In the genomic region with DNA sequence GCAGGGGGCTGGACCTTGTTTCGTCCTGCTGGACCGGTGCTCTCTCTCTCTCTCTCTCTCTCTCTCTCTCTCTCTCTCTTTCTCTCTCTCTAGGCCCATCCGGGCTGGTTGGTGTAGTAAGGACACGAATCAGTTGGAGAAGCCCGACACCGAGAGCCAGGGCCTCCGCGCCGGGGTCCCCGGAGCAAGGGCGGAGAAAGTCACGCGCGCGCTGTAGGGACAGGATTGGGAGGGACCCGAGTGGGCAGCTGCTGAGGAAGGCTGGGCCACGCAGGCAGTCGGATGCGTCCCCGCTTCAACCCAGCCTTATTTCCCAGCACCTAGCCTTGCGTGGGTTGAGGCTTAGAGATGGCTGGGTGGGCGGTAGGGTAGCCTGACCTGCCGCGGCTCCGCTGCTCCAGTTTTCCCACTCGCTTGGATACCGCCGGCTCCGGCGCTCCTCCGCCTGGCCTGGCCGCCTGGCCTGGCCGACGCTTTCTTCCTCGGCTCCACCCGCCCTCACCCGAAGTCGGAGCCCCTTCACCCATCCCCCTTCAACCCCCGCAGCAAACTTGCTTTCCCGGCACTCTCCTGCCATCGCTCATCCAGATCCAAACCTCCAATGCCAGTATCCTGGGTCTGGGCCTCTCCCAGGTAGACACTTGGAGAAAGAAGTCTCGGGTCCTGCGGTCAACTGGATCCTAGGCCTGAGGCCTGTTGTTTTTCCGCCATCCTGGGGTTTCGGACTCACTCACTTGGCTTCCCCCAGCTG, we compare ENCODE assay signal across 10 mouse cellular contexts. TPM values are rescaled to one million over a fixed set of nuclear protein-coding genes. Genes with fewer than 3 reads are reported as not detected.
DNase-seq lines count a peak whose midpoint lies in the region; ATAC-seq and TF ChIP-seq lines count a peak whose summit lies in the region.
"Had no signal": no experiment of that assay in that cellular context is flagged by ENCODE, and none has a peak within 500 bp of the region (broad histone marks: within the 10 kb centered on the region; RNA-seq: fewer than 3 reads in every experiment).

No protein-coding gene starts in this region.

- H3K27ac ChIP-seq in lung, embryonic 14.5 days (ENCODE audit: low read depth): no peak overlapping the region
- no peak overlapping the region for H3K27ac ChIP-seq in embryonic facial prominence, embryonic 15.5 days (replicated peaks)
- no peak overlapping the region for H3K27ac ChIP-seq in limb, embryonic 11.5 days (replicated peaks; ENCODE audit: low read depth, low read length)
- no peak overlapping the region for H3K27ac ChIP-seq in stomach, embryonic 15.5 days

- peaks cover 99% of the 10 kb centered on the region for H3K27me3 ChIP-seq in lung, embryonic 14.5 days (ENCODE audit: insufficient read depth, low read length)
- peaks cover 96% of the 10 kb centered on the region for H3K27me3 ChIP-seq in embryonic facial prominence, embryonic 15.5 days
- H3K27me3 ChIP-seq in limb, embryonic 11.5 days (ENCODE audit: control insufficient read depth, insufficient read depth, low read length): peaks cover 90% of the 10 kb centered on the region
- H3K27me3 ChIP-seq in stomach, embryonic 15.5 days (replicated peaks): peaks cover 98% of the 10 kb centered on the region

- TF ChIP-seq CTCF in lung, embryonic 14.5 days (IDR thresholded peaks at IDR 0.05; ENCODE audit: low read depth): no peak

- DNase-seq in lung, embryonic 14.5 days: no peak
- no peak for DNase-seq in lung, postnatal 4 days
- DNase-seq in limb, embryonic 11.5 days (ENCODE audit: low spot score): peak; percentile 52
- no peak for DNase-seq in right cerebral cortex, postnatal 10 days (ENCODE audit: low spot score in 2 of 2)
- DNase-seq in layer of hippocampus, adult 8-10 months (ENCODE audit: low spot score in 2 of 2): no peak
- DNase-seq: right cerebral cortex, postnatal 4 days had no signal

- H3K4me2 ChIP-seq in lung, embryonic 14.5 days: peak overlapping the region; percentile 70
- peak overlapping the region; percentile 77 for H3K4me2 ChIP-seq in embryonic facial prominence, embryonic 15.5 days (replicated peaks)
- H3K4me2 ChIP-seq in limb, embryonic 11.5 days (ENCODE audit: low read depth, severe bottlenecking): peak overlapping the region; percentile 81
- peak overlapping the region; percentile 82 for H3K4me2 ChIP-seq in stomach, embryonic 15.5 days

- no peaks in the 10 kb centered on the region for H3K9me3 ChIP-seq in lung, embryonic 14.5 days (ENCODE audit: low read depth, low read length)
- H3K9me3 ChIP-seq in embryonic facial prominence, embryonic 15.5 days (replicated peaks): no peaks in the 10 kb centered on the region
- H3K9me3 ChIP-seq in limb, embryonic 11.5 days (ENCODE audit: control insufficient read depth, low read length): no peaks in the 10 kb centered on the region
- H3K9me3 ChIP-seq in stomach, embryonic 15.5 days: no peaks in the 10 kb centered on the region

- H3K4me1 ChIP-seq in lung, embryonic 14.5 days (ENCODE audit: insufficient read depth): no peaks in the 10 kb centered on the region
- peaks cover 35% of the 10 kb centered on the region for H3K4me1 ChIP-seq in embryonic facial prominence, embryonic 15.5 days
- H3K4me1 ChIP-seq in limb, embryonic 11.5 days (ENCODE audit: control insufficient read depth, insufficient read depth, low read length): peaks cover 14% of the 10 kb centered on the region
- H3K4me1 ChIP-seq in stomach, embryonic 15.5 days: peaks cover 22% of the 10 kb centered on the region

- H3K9ac ChIP-seq in lung, embryonic 14.5 days: no peak overlapping the region
- no peak overlapping the region for H3K9ac ChIP-seq in embryonic facial prominence, embryonic 15.5 days
- peak overlapping the region; percentile 22; the same call in 1 of the 2 replicates for H3K9ac ChIP-seq in limb, embryonic 11.5 days (ENCODE audit: low read length)
- H3K9ac ChIP-seq in stomach, embryonic 15.5 days: no peak overlapping the region

- no peak; the same call in 1 of the 2 replicates for ATAC-seq in lung, embryonic 14.5 days (ENCODE audit: insufficient read depth)
- ATAC-seq in embryonic facial prominence, embryonic 15.5 days (ENCODE audit: insufficient number of reproducible peaks, low FRiP score, low TSS enrichment, low read depth): no peak
- ATAC-seq in limb, embryonic 11.5 days (ENCODE audit: insufficient number of reproducible peaks, low FRiP score, low TSS enrichment, low read depth): no peak
- no peak for ATAC-seq in stomach, embryonic 15.5 days (ENCODE audit: insufficient read depth, low FRiP score, low read depth)
- ATAC-seq in CD4-positive, CD25-positive, alpha-beta regulatory T cell, adult 4 months: no peak

- 2% methylated on average over 45 of the region's 45 CpGs for WGBS in lung, embryonic 14.5 days
- 3% methylated on average over 44 of the region's 45 CpGs for WGBS in embryonic facial prominence, embryonic 15.5 days
- WGBS in limb, embryonic 11.5 days: 1% methylated on average over 45 of the region's 45 CpGs
- 4% methylated on average over 44 of the region's 45 CpGs for WGBS in stomach, embryonic 15.5 days

- peak overlapping the region; percentile 40 for H3K4me3 ChIP-seq in lung, embryonic 14.5 days (ENCODE audit: low read depth, low read length)
- H3K4me3 ChIP-seq in embryonic facial prominence, embryonic 15.5 days (replicated peaks): peak overlapping the region; percentile 45
- peak overlapping the region; percentile 43 for H3K4me3 ChIP-seq in limb, embryonic 11.5 days (ENCODE audit: low read depth, low read length)
- H3K4me3 ChIP-seq in stomach, embryonic 15.5 days (replicated peaks): peak overlapping the region; percentile 41

- H3K36me3 ChIP-seq in lung, embryonic 14.5 days (ENCODE audit: insufficient read depth): no peaks in the 10 kb centered on the region
- H3K36me3 ChIP-seq in embryonic facial prominence, embryonic 15.5 days: no peaks in the 10 kb centered on the region
- no peaks in the 10 kb centered on the region for H3K36me3 ChIP-seq in limb, embryonic 11.5 days (ENCODE audit: control insufficient read depth, insufficient read depth, low read length)
- H3K36me3 ChIP-seq in stomach, embryonic 15.5 days: no peaks in the 10 kb centered on the region

RNA-seq across cellular contexts. Expression of gene Vax2, which starts 0.8 kb away (rescaled TPM):
- not detected in 2 replicates for polyA plus RNA-seq in lung, embryonic 14.5 days (2014; fragmentation: Nextera tagmentation; extraction: Ambion mirVana)
- 0.17 and 0.49 TPM in 2 replicates for polyA plus RNA-seq in embryonic facial prominence, embryonic 15.5 days (2015; fragmentation: Nextera tagmentation; extraction: Ambion mirVana)
- polyA plus RNA-seq in limb, embryonic 11.5 days (2014; fragmentation: Nextera tagmentation; extraction: Ambion mirVana): 1.5 and 2.7 TPM in 2 replicates
- not detected in 2 replicates for polyA plus RNA-seq in stomach, embryonic 15.5 days (2015; fragmentation: Nextera tagmentation; extraction: Ambion mirVana)
- not detected for total RNA-seq in layer of hippocampus, adult 8-10 months (2022)
- under 1 TPM in 1 of 2 experiments, not detected in 1; 0.43 TPM for polyA plus RNA-seq in CD4-positive, CD25-positive, alpha-beta regulatory T cell, adult 4 months (2017; shearing (Covaris generic))
- total RNA-seq: common myeloid progenitor, adult 5-6 weeks had no signal

RNA-seq across cellular contexts. Expression of gene Atp6v1b1, which starts 30.9 kb away (rescaled TPM):
- polyA plus RNA-seq in lung, embryonic 14.5 days (2014; fragmentation: Nextera tagmentation; extraction: Ambion mirVana): not detected in 2 replicates
- 3.7 and 5.2 TPM in 2 replicates for polyA plus RNA-seq in embryonic facial prominence, embryonic 15.5 days (2015; fragmentation: Nextera tagmentation; extraction: Ambion mirVana)
- polyA plus RNA-seq in limb, embryonic 11.5 days (2014; fragmentation: Nextera tagmentation; extraction: Ambion mirVana): 0.27 TPM in 1 of 2 replicates, not detected in the other
- polyA plus RNA-seq in stomach, embryonic 15.5 days (2015; fragmentation: Nextera tagmentation; extraction: Ambion mirVana): 0.08 TPM in 1 of 2 replicates, not detected in the other
- total RNA-seq in layer of hippocampus, adult 8-10 months (2022): under 1 TPM in 3 of 4 experiments, not detected in 1; 0.22 to 0.82 (median 0.29) TPM
- polyA plus RNA-seq in CD4-positive, CD25-positive, alpha-beta regulatory T cell, adult 4 months (2017; shearing (Covaris generic)): not detected
- total RNA-seq: common myeloid progenitor, adult 5-6 weeks had no signal

RNA-seq across cellular contexts. Expression of gene Cd207, which starts 34.2 kb away (rescaled TPM):
- not detected in 2 replicates for polyA plus RNA-seq in lung, embryonic 14.5 days (2014; fragmentation: Nextera tagmentation; extraction: Ambion mirVana)
- not detected in 2 replicates for polyA plus RNA-seq in embryonic facial prominence, embryonic 15.5 days (2015; fragmentation: Nextera tagmentation; extraction: Ambion mirVana)
- polyA plus RNA-seq in limb, embryonic 11.5 days (2014; fragmentation: Nextera tagmentation; extraction: Ambion mirVana): not detected in 2 replicates
- 0.08 TPM in 1 of 2 replicates, not detected in the other for polyA plus RNA-seq in stomach, embryonic 15.5 days (2015; fragmentation: Nextera tagmentation; extraction: Ambion mirVana)
- total RNA-seq in layer of hippocampus, adult 8-10 months (2022): not detected
- not detected for polyA plus RNA-seq in CD4-positive, CD25-positive, alpha-beta regulatory T cell, adult 4 months (2017; shearing (Covaris generic))
- total RNA-seq: common myeloid progenitor, adult 5-6 weeks had no signal

RNA-seq across cellular contexts. Expression of gene Ankrd53, which starts 50.5 kb away (rescaled TPM):
- 0.21 TPM in 1 of 2 replicates, not detected in the other for polyA plus RNA-seq in lung, embryonic 14.5 days (2014; fragmentation: Nextera tagmentation; extraction: Ambion mirVana)
- not detected in 2 replicates for polyA plus RNA-seq in embryonic facial prominence, embryonic 15.5 days (2015; fragmentation: Nextera tagmentation; extraction: Ambion mirVana)
- 0.16 TPM in 1 of 2 replicates, not detected in the other for polyA plus RNA-seq in limb, embryonic 11.5 days (2014; fragmentation: Nextera tagmentation; extraction: Ambion mirVana)
- not detected in 2 replicates for polyA plus RNA-seq in stomach, embryonic 15.5 days (2015; fragmentation: Nextera tagmentation; extraction: Ambion mirVana)
- not detected for total RNA-seq in layer of hippocampus, adult 8-10 months (2022)
- polyA plus RNA-seq in CD4-positive, CD25-positive, alpha-beta regulatory T cell, adult 4 months (2017; shearing (Covaris generic)): not detected
- total RNA-seq: common myeloid progenitor, adult 5-6 weeks had no signal

RNA-seq across cellular contexts. Expression of gene Clec4f, which starts 55.9 kb away (rescaled TPM):
- not detected in 2 replicates for polyA plus RNA-seq in lung, embryonic 14.5 days (2014; fragmentation: Nextera tagmentation; extraction: Ambion mirVana)
- polyA plus RNA-seq in embryonic facial prominence, embryonic 15.5 days (2015; fragmentation: Nextera tagmentation; extraction: Ambion mirVana): not detected in 2 replicates
- polyA plus RNA-seq in limb, embryonic 11.5 days (2014; fragmentation: Nextera tagmentation; extraction: Ambion mirVana): not detected in 2 replicates
- 0.24 TPM in 1 of 2 replicates, not detected in the other for polyA plus RNA-seq in stomach, embryonic 15.5 days (2015; fragmentation: Nextera tagmentation; extraction: Ambion mirVana)
- total RNA-seq in layer of hippocampus, adult 8-10 months (2022): not detected
- not detected for polyA plus RNA-seq in CD4-positive, CD25-positive, alpha-beta regulatory T cell, adult 4 months (2017; shearing (Covaris generic))
- total RNA-seq: common myeloid progenitor, adult 5-6 weeks had no signal
